Mouse (Mus musculus) hindbrain, embryonic 11.5 days (tissue): ENCODE results near the gene Tfdp1. TPM values are rescaled to one million over a fixed set of nuclear protein-coding genes. Genes with fewer than 3 reads are reported as not detected.

Source experiments
- ATAC-seq: fragments of 200-750 bp; cut with Nextera tagmentation; 2 replicates; pipeline ENCODE4 v1.8.0; 2017; ENCODE audit warnings: mild to moderate bottlenecking, moderate TSS enrichment, moderate library complexity; ENCODE audit not compliant: low FRiP score
- DNase-seq: peaks from one replicate; pipeline ENCODE4 v3.0.0-alpha.2; 2015; ENCODE audit warnings: low spot score
- H3K27ac ChIP-seq: fragments of 300-500 bp; sonication (generic); 2 replicates; pipeline ENCODE4 v1.5.1; 2014; ENCODE audit warnings: mild to moderate bottlenecking, low read depth, low read length
- H3K27me3 ChIP-seq: fragments of 300-500 bp; sonication (generic); 2 replicates; pipeline ENCODE4 v1.6.1; 2014; ENCODE audit warnings: mild to moderate bottlenecking, low read length, moderate library complexity, mixed read lengths; ENCODE audit not compliant: control insufficient read depth, insufficient read depth
- H3K36me3 ChIP-seq: fragments of 300-500 bp; sonication (generic); 2 replicates; pipeline ENCODE4 v1.6.1; 2014; ENCODE audit warnings: mild to moderate bottlenecking, low read length, moderate library complexity, mixed read lengths; ENCODE audit not compliant: control insufficient read depth, insufficient read depth
- H3K4me1 ChIP-seq: fragments of 300-500 bp; sonication (generic); replicated peaks from 2 replicates; pipeline ENCODE4 v1.6.1; 2014; ENCODE audit warnings: low read length, mixed read lengths; ENCODE audit not compliant: control insufficient read depth, insufficient read depth
- H3K4me2 ChIP-seq: fragments of 300-500 bp; sonication (generic); replicated peaks from 2 replicates; pipeline ENCODE4 v1.6.1; 2014; ENCODE audit warnings: mild to moderate bottlenecking, low read depth, low read length
- H3K4me3 ChIP-seq: fragments of 300-500 bp; sonication (generic); 2 replicates; pipeline ENCODE4 v1.5.1; 2014; ENCODE audit warnings: low read depth, low read length
- H3K9ac ChIP-seq: fragments of 300-500 bp; sonication (generic); 2 replicates; pipeline ENCODE4 v1.6.1; 2014; ENCODE audit warnings: low read depth, low read length
- H3K9me3 ChIP-seq: fragments of 300-500 bp; sonication (generic); 2 replicates; pipeline ENCODE4 v1.6.1; 2016; ENCODE audit warnings: low read length; ENCODE audit not compliant: control insufficient read depth
- whole genome bisulfite sequencing: fragments of 180-500 bp; shearing (Covaris S2); extraction: QIAGEN DNeasy Blood & Tissue Kit; methylation state at CpG from one replicate; pipeline ENCODE4 v1.1.7; 2014; 5-methylcytosine and 5-hydroxymethylcytosine counted together
- polyA plus RNA-seq: library from polyadenylated mRNA; unstranded; fragments of >200 nt; fragmentation: Nextera tagmentation; extraction: Ambion mirVana; gene quantifications from 2 replicates; pipeline ENCODE4 v1.2.1, GENCODE M21; 2014

Tfdp1 gene
- polyA plus RNA-seq, 1 experiment from 2014 or later = 175 TPM

DNA sequence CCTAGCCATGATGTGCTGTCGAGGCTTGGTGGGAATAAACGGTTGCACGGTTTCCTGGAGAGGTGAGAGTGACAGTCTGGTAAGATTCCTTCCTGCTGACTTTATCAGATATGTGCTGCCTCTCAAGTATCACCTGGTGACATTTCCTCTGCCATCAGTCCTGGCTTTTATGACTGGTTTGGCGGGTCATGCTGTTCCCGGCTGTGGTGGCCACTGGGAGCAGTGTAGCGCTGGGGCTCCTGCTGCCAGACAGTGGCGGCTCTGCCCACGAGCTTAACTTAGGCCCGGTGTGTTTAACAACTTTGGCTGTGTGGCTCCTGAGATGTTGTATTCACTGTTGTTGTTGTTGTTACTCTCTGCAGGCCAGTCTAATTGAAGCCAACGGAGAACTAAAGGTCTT is 18.1 kb downstream of the Tfdp1 start:
- H3K27ac ChIP-seq = no peak overlapping the region
- H3K36me3 ChIP-seq = peaks cover 27% of the 10 kb centered on the region
- H3K27me3 ChIP-seq = no peaks in the 10 kb centered on the region
- no peaks in the 10 kb centered on the region for H3K4me1 ChIP-seq
- no peak overlapping the region for H3K4me2 ChIP-seq
- no peaks in the 10 kb centered on the region for H3K9me3 ChIP-seq
- no peak overlapping the region for H3K4me3 ChIP-seq
- no peak for DNase-seq
- ATAC-seq = no peak
- no peak overlapping the region for H3K9ac ChIP-seq
- WGBS = 87% methylated on average over 10 of the region's 10 CpGs

DNA sequence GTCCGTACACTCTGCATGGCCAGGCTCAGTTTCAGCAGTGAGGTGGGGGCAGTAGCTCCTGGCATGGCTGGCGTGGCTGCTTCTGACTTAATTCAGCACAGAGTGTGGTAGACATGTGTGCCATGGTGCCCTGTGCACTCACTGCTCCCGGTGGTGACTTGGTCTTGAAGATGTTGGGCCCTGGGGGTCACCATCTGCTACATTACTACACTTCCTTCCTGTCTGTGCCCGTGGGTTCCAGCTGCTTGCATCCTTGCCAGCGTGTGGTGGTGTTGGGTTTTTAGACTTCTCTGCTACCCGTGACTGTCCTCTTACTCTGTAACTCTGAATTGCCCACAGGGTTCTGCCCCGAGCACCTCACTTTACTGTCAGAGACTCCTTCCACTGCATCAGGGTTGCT is 21.7 kb downstream of the Tfdp1 start:
- H3K4me1 ChIP-seq = no peaks in the 10 kb centered on the region
- H3K27ac ChIP-seq = no peak overlapping the region
- no peak for ATAC-seq
- no peak overlapping the region for H3K4me3 ChIP-seq
- no peak for DNase-seq
- H3K4me2 ChIP-seq = no peak overlapping the region
- H3K9me3 ChIP-seq = no peaks in the 10 kb centered on the region
- no peaks in the 10 kb centered on the region for H3K27me3 ChIP-seq
- WGBS = 94% methylated on average over 7 of the region's 7 CpGs
- H3K36me3 ChIP-seq = peaks cover 37% of the 10 kb centered on the region
- no peak overlapping the region for H3K9ac ChIP-seq

DNA sequence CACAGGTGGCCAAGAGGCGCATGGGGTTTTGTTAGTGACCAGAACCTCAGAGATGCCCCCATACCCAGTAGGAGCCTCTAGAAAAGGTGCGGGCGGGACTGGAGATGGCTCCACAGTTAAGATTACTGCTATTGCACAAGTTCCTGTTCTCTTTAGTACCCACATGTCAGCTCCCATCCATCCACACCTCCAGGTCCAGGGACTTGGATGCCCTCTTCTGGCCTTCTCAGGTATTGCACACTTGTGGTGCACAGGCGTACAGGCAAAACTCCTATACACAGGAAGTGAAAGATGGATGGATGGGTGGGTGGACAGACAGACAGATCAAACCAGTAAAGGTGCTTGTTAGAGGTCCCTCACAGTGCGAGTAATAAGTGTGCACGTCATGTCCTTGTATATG is 23.3 kb downstream of the Tfdp1 start:
- ATAC-seq (no peak), DNase-seq (peak; percentile 19)
- H3K4me2 ChIP-seq = no peak overlapping the region
- no peaks in the 10 kb centered on the region for H3K4me1 ChIP-seq
- no peaks in the 10 kb centered on the region for H3K9me3 ChIP-seq
- no peaks in the 10 kb centered on the region for H3K27me3 ChIP-seq
- no peak overlapping the region for H3K27ac ChIP-seq
- no peak overlapping the region for H3K4me3 ChIP-seq
- WGBS = 95% methylated on average over 6 of the region's 6 CpGs
- peaks cover 42% of the 10 kb centered on the region for H3K36me3 ChIP-seq
- H3K9ac ChIP-seq = no peak overlapping the region

DNA sequence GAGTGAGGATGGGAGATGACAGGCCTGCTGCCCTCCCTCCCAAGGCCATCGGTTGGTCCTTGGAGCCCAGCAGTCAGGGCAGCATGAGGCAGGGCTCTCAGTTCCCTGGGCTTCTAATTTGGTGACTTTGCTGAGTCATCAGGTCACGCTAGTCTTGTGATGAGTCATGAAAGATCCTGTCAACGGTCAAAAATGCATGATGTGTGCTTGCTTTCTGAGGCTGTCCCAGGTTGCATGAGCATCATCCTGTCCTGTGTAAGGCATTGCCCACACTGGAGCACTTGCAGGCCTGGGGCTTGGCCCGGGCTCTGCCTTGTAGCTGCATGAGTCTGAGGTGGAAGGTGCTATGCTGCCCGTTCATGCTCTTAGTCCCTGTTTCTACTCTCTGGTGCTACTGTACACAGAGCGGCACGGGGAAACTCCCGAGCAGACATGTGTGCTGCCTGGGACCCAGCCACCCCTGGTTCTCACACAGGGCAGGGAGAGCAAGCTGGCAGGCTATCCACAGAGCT is 34.7 kb downstream of the Tfdp1 start:
- 96% methylated on average over 8 of the region's 8 CpGs for WGBS
- Histone ChIP-seq H3K4me1 (no peaks in the 10 kb centered on the region), H3K27ac (no peak overlapping the region), H3K4me2 (no peak overlapping the region), H3K36me3 (peaks cover 19% of the 10 kb centered on the region), H3K9ac (no peak overlapping the region), H3K9me3 (no peaks in the 10 kb centered on the region), H3K27me3 (no peaks in the 10 kb centered on the region), H3K4me3 (no peak overlapping the region)
- no peak for DNase-seq
- no peak for ATAC-seq

DNA sequence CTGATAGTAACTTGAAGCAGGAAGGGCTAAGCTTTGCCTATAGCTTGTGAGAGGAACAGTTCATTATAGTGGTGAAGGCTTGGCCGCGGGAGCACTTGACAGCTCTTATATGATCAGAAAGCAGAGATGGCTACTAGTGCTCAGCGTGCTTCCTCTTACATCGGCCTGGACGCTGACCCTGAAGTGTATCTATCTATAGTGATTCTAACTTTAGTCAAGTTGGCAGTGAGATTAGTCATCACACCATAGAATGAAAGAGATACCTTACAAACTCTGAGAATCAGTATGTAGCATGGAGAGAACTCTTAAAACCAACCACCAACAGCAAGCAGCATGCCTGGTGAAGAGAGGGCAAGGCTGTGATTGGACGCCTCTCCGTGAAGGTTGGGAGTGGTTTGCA is 43.1 kb downstream of the Tfdp1 start:
- H3K4me3 ChIP-seq = no peak overlapping the region
- H3K4me1 ChIP-seq = no peaks in the 10 kb centered on the region
- 90% methylated on average over 7 of the region's 7 CpGs for whole genome bisulfite sequencing
- peaks cover 9% of the 10 kb centered on the region for H3K36me3 ChIP-seq
- H3K4me2 ChIP-seq = no peak overlapping the region
- no peak for DNase-seq
- H3K27ac ChIP-seq = no peak overlapping the region
- H3K9me3 ChIP-seq = no peaks in the 10 kb centered on the region
- no peak for ATAC-seq
- no peaks in the 10 kb centered on the region for H3K27me3 ChIP-seq
- H3K9ac ChIP-seq = no peak overlapping the region

DNA sequence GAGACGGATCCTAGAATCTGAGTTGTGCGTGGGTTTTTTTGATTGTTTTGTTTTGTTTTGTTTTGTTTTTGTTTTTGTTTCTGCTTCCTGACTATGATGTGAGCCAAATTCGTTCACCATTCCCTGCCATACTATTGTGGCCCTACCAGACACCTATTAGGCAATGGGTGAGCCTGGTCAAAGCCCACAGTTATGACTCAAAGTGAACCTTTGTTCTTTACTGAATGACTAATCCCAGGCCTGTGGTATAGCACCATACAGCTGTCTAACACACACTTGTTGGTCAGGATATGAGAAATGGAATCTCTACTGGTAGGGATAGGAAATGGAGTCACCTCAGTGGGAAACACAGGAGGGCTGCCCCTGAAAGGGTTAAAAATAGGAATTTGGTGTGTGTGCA is 44.0 kb downstream of the Tfdp1 start:
- Histone ChIP-seq H3K36me3 (peaks cover 9% of the 10 kb centered on the region), H3K4me2 (no peak overlapping the region), H3K27me3 (no peaks in the 10 kb centered on the region), H3K9me3 (no peaks in the 10 kb centered on the region), H3K9ac (no peak overlapping the region), H3K4me3 (no peak overlapping the region), H3K4me1 (no peaks in the 10 kb centered on the region), H3K27ac (no peak overlapping the region)
- DNase-seq (no peak), ATAC-seq (no peak)
- 92% methylated on average over 3 of the region's 3 CpGs for WGBS

DNA sequence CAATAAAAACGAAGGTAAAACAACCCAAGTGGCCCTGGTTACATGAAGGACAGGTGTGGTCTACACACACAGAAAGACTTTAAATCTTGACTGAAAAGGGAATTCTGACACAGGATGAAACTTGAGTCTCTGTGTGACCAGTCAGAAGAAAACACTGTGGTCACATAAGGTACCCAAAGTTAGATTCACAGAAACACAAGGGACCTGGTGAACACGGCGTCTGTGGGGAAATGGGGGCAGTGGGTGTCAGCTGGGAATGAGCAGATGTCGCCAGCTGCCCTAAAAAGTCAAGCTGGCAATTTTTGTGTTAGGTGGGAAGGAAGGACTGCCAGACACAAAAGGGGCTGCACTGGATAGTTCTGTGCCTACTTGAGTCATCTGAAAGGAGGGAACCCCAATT is 44.4 kb downstream of the Tfdp1 start:
- no peak for DNase-seq
- H3K4me3 ChIP-seq = no peak overlapping the region
- no peak overlapping the region for H3K9ac ChIP-seq
- no peaks in the 10 kb centered on the region for H3K9me3 ChIP-seq
- H3K36me3 ChIP-seq = peaks cover 9% of the 10 kb centered on the region
- no peaks in the 10 kb centered on the region for H3K4me1 ChIP-seq
- H3K27me3 ChIP-seq = no peaks in the 10 kb centered on the region
- WGBS = 91% methylated on average over 4 of the region's 4 CpGs
- ATAC-seq = no peak
- no peak overlapping the region for H3K4me2 ChIP-seq
- no peak overlapping the region for H3K27ac ChIP-seq

DNA sequence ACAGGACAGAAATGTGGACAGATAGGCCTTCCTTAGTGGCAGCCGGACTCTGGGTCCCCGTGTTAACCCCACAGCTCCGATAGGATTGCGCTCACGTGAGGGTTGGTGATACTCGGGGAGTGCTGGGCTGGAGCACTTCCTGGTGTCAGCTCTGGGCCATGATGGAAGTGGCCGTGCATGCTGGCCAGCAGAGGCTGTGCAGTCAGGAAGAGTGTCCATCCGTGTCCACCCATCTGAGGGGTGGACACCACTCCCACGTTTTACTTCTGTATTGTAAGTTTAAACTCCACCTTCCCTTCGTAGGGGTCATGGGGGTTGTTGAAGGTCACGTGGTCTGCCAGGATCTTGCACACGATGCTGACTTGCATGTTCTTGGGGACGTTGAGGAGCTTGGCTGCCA is 47.8 kb downstream of the Tfdp1 start:
- no peaks in the 10 kb centered on the region for H3K27me3 ChIP-seq
- no peak overlapping the region for H3K9ac ChIP-seq
- H3K36me3 ChIP-seq = no peaks in the 10 kb centered on the region
- WGBS = 83% methylated on average over 13 of the region's 13 CpGs
- no peak for ATAC-seq
- no peaks in the 10 kb centered on the region for H3K4me1 ChIP-seq
- no peak overlapping the region for H3K4me3 ChIP-seq
- no peak overlapping the region for H3K27ac ChIP-seq
- no peak overlapping the region for H3K4me2 ChIP-seq
- no peak for DNase-seq
- H3K9me3 ChIP-seq = no peaks in the 10 kb centered on the region

DNA sequence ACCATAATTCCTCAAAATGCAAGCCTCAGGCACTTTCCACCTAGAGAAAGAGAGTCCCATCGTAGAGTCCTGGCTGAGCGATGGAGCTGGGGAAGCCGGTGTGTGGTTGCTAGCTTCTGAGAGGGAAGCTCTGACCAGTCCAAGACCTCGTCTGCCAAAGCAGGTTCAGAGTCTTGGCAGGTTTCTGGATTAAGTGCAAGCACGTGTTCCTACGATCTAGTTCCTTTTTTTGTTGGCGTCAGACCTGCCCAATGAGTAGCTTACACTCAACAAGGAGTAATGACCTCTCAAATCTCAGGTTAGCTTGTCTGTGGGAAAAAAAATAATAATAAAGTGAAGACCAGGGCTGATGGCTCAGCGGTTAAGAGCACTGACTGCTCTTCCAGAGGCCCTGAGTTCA is 49.2 kb downstream of the Tfdp1 start:
- ATAC-seq (no peak), DNase-seq (no peak)
- Histone ChIP-seq H3K4me2 (no peak overlapping the region), H3K9me3 (no peaks in the 10 kb centered on the region), H3K27ac (no peak overlapping the region), H3K4me1 (no peaks in the 10 kb centered on the region), H3K36me3 (no peaks in the 10 kb centered on the region), H3K4me3 (no peak overlapping the region), H3K27me3 (no peaks in the 10 kb centered on the region), H3K9ac (no peak overlapping the region)
- 90% methylated on average over 8 of the region's 8 CpGs for WGBS
